Mouse (Mus musculus) layer of hippocampus, postnatal 10 days (tissue): ENCODE measurements around the gene Ptprd. TPM values are rescaled to one million over a fixed set of nuclear protein-coding genes. Genes with fewer than 3 reads are reported as not detected.

Experiments
- DNase-seq, 2 experiments: peaks; one replicate each; pipeline ENCODE4 v3.0.0; 2021; ENCODE audit warnings: low spot score in 2 of 2
- total RNA-seq, 2 experiments: library from RNA; stranded (reverse); gene quantifications; 2 replicates each; pipeline ENCODE4 v1.2.3; 2021

The Ptprd gene
- total RNA-seq, 2 experiments from 2014 or later, result 196 to 217 TPM

DNA sequence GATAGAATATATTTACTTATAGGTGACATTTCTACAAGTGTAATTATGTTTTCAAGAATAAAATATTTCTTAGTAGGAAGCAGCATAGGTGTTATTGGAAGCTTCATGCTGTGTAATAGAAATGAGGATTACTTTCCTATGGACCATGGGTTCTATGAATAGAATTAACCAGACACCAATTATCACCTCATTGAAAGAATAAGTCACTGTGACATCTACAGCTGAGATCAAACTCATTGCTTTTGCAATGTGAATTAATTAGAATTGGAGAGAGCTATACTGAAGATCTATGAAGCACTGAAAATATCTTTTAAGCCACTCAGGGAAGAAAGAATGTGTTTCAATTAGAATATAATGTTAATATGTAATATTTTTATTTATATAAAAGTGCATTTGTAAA lies 1539.1 kb downstream of the Ptprd start:
- no peak for DNase-seq

DNA sequence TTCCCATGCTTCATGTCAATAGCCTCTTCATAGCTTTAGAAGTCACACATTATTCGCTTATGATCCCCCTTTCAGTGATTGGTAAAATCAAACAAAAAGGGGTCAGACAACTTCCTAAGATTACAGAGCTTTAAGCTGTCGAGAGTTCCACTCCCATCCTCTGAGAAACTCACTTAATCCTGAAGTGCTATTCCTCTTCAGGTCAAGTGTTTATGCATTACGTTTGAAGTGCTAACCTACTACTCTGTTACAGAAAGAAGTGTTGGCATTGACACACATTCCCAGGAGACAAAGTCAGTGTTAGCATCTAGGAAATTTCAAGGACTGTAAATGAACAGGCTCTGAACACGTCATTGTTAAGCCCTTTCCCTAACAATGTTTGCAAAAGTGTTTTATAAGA lies 1550.0 kb downstream of the Ptprd start:
- no peak for DNase-seq

GRCm38 (mm10) chr4:76660146-76660545 lies 1551.6 kb downstream of the Ptprd start:
- no peak for DNase-seq

GRCm38 (mm10) chr4:76656734-76657133 lies 1555.0 kb downstream of the Ptprd start:
- DNase-seq, result no peak

DNA sequence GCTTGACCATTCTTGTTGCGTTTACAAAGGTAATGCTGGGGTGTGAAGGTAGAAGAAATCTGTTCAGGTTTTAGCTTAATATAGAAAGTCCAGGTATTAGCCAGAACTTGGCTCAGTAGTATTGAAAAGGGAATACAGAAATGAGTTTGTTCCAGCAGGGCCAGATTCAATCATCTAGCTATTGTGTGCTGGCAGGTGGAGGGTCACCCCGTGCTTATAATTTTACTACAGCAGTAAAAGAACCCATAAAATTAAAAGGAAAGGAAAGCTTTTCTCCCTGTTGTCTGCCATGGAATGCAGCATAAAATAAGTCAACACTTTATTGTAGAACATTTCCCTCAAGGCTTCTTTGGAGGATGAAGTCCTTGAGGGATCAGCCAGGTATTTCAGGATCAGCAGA lies 1558.8 kb downstream of the Ptprd start:
- DNase-seq, result no peak

DNA sequence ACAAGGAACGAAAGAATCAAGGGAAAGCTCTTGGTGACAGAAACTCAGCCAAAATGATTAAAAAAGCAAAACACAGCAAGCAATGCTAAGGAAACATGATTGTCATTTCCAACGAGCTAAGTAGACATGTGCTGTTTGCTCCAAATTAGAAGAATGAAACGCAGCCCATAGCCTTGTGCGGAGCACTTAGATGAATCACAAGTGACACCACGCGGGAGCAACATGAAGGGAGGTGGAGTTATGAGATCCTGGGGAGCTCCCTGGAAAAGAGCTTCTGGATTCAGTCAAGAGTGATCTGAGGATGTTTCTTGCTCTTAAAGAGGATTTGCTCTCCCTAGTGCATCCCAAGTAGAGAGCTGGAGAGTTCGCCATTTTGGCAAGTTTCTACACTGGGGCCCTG lies 1590.0 kb downstream of the Ptprd start:
- peak in 1 of 2 experiments; percentile 6 for DNase-seq

DNA sequence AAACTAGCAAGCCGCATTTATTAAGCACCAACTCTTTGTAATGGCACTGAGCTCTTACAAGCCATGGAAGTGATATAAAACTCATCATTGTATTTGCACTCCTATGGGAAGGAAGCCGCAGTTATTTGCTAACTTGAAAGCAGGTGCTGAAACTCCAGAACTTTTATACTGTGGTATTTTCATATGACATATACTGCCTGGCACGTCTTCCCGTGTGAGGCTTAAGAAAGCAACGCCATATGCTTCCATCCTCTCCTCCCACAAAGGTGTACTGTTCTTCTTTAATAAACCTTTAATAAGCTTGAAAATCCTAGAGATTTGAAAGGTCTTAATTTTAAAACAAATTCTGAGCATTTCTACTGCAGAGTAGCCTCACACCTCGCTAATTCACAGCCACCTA lies 1595.1 kb downstream of the Ptprd start:
- DNase-seq, result no peak

DNA sequence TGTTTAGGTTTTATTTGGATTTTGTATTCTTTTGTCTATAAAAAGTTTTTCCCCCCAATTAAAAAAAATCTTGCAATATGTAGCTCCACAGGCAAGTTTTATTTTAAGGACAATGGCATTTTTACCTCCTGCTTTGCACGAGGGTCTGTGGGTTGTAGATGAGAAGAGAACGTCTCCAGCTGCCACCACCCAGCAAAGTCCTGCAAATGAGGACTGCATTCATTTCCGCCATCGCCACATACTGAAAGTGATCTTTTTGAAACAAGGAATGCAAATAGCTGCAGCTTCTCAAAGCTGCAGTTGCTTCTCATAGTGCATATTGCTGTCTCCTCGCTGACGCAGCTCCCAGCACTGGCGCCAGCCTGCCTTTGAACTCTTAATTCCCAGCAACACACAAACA lies 1603.5 kb downstream of the Ptprd start:
- DNase-seq, result no peak

DNA sequence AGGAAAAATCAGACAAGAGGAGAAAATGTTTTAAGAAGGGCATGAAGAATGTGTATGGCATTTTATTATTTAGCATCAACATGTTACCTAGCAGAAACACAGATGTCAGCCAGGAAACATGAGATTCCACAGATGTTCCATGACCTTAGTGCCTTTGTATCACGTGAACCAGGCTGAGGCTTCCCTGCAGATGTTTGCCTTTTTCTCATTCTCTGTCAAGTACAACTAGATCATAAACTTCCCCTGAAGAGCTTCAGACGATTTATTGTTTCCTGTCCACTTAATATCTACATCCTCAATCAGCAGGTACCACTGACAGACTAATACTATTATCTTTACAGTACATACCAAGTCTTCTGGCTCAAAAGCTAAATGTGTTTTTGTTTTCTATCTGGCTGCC lies 1605.0 kb downstream of the Ptprd start:
- no peak for DNase-seq

- DNase-seq, result no peak
Measured at GRCm38 (mm10) chr4:76590722-76591121, 1621.0 kb downstream of the Ptprd start.

DNA sequence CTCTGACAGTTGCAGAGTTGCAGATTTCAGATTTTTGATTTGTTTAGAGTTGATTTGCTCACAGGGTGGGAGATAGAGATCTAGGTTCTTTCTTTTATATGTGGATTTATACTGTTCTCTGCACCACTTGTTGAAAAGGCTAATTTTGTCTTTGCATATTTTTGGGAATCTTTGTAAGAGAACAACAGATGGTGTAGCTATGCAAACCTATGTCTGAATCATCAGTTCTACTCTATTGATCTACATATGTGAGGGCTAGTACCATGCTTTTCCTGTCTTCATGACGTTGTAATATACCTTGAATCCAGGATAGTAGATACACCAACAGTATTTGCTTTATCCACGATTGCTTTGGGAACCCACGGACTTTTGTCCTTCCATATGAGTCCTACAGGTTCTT lies 1628.7 kb downstream of the Ptprd start:
- DNase-seq, result no peak

- DNase-seq, result no peak
Measured at GRCm38 (mm10) chr4:76566006-76566405, 1645.8 kb downstream of the Ptprd start.

- DNase-seq, result no peak
Measured at GRCm38 (mm10) chr4:76541769-76542168, 1670.0 kb downstream of the Ptprd start.

- no peak for DNase-seq
Measured at GRCm38 (mm10) chr4:76532926-76533325, 1678.8 kb downstream of the Ptprd start.

- no peak for DNase-seq
Measured at GRCm38 (mm10) chr4:76525281-76525680, 1686.5 kb downstream of the Ptprd start.

DNA sequence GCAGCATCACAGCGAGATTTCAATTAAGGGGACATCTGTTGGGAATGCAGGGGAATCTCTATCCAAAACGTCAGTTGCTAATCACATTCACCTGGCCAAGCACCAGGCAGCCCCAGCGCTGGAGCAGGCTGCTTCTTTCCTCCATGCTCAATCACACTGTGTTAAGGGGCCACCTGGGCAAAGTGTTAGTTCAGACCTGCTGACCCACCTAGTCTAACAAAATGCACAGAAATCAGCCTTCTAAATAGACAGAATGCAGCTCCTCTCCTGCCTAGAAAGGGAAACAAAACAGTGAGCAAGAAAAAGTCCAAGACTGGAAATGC lies 1708.5 kb downstream of the Ptprd start:
- peak in 1 of 2 experiments; percentile 13 for DNase-seq

DNA sequence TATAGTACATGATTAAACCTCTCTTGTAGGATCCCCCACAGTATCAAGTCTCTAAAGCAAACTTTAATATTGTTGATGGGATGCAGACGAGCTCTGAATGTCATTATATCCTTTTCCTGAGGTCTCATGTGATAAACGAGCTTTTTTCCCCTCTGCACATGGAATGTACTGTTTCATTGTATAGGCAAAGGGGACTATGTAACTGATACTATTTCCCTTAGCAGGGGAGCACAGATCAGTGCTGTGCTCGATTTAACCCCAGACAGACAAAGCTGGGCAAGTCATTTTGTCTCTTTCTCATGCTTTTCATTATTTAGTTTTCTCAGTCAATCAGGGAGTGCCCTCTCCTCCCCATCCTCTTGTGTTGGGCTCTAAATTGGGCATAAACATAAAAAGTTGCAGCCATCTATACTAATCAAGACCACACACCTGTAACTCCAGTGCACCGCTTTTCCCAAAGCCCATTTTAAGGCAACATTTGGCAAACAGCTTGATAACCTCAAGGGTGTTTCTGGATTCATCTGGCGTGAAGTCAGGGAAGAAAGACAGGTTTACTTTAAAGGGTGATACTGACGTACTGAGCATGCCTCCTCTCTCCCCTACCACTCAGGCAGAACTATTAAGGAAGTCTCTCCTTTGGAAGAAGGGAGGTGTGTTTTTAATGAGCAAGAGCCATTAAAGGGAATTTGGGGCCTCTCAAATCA lies 1709.0 kb downstream of the Ptprd start:
- DNase-seq, result no peak

- DNase-seq, result no peak
Measured at GRCm38 (mm10) chr4:76485848-76486247, 1725.9 kb downstream of the Ptprd start.

DNA sequence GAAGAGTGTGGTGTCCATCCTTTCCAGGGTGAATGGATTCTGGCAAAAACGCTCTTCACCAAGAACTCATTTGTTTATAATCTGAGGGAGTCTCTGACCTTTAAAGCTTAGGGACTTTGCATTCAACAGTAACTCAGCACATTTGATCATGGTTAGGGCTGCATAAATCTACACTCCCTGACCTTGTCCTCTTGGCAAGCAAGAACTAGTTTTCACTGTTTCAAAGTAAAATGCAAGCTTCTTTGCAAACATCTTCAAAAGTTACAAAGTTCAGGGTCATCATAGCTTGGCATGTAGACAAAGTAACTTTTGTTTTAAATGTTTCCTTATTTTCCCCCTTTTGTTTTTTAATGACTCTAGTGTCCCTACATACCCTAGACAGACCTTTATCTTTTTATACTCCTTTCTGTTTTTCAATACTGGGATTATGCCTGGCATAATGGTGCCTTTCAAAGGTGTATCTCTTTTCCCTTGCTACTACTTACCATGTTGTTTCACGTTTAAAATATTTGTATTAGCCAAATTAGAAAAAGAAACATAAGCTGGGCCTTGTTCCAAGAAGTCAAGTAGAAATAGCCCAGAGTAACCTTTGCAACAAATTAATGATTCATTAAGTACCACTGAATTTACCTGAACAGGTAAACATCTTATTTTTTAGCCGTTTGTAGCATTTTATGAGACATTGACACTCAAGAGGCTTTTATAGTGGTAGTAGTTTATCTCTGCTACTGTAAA lies 1743.2 kb downstream of the Ptprd start:
- DNase-seq, result no peak

- DNase-seq, result no peak
Measured at GRCm38 (mm10) chr4:76464682-76465081, 1747.1 kb downstream of the Ptprd start.

DNA sequence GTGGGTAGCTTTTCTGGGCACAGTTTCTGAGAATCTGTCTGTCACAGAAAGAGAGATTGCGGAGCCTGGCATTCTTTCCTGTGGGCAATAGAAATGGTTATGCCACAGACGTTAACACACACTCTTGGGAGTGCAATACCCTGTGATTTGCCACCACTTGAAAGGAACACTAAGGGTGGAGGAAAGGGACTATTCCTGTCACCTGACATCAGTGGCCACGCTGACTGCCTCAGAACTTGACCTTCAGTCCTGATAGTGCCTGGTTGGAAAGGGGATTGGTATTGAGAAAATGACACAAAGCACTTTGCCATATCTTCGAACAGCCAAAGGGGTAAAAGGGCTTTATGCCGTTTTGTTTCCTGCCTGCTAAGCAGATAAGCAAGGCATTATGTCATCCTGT lies 1750.4 kb downstream of the Ptprd start:
- no peak for DNase-seq

GRCm38 (mm10) chr4:76460556-76460955 lies 1751.2 kb downstream of the Ptprd start:
- no peak for DNase-seq

GRCm38 (mm10) chr4:76459621-76460020 lies 1752.1 kb downstream of the Ptprd start:
- no peak for DNase-seq
